In genomic region chr2:126166335-126166734, GRCm38 (mm10) we compare ENCODE assay signal across 37 mouse cellular contexts. TPM values are rescaled to one million over a fixed set of nuclear protein-coding genes. Genes with fewer than 3 reads are reported as not detected.
A peak's percentile ranks its signal among the peaks of the same experiment; 100 is the strongest.
DNase-seq lines count a peak whose midpoint lies in the region; ATAC-seq and TF ChIP-seq lines count a peak whose summit lies in the region.
"Had no signal": no experiment of that assay in that cellular context is flagged by ENCODE, and none has a peak within 500 bp of the region (broad histone marks: within the 10 kb centered on the region; RNA-seq: fewer than 3 reads in every experiment).

No protein-coding gene starts in this region.

- H3K9me3 ChIP-seq in MEL (replicated peaks; ENCODE audit: insufficient read depth, low read length), result no peaks in the 10 kb centered on the region
- H3K9me3 ChIP-seq in liver, embryonic 12.5 days (replicated peaks), result no peaks in the 10 kb centered on the region
- H3K9me3 ChIP-seq in liver, postnatal 0 days (ENCODE audit: low read length), result no peaks in the 10 kb centered on the region
- H3K9me3 ChIP-seq: embryonic facial prominence, embryonic 10.5 days; embryonic facial prominence, embryonic 15.5 days; forebrain, embryonic 10.5 days; forebrain, embryonic 15.5 days; hindbrain, embryonic 12.5 days; kidney, embryonic 15.5 days; limb, embryonic 12.5 days; midbrain, embryonic 10.5 days; midbrain, embryonic 15.5 days had no signal

- H3K27me3 ChIP-seq in MEL (ENCODE audit: control insufficient read depth in 1 of 2, insufficient read depth in 2 of 2, low read length in 2 of 2), result no peaks in the 10 kb centered on the region; a peak in 1 of 4 replicates
- H3K27me3 ChIP-seq in liver, embryonic 12.5 days (replicated peaks), result no peaks in the 10 kb centered on the region
- no peaks in the 10 kb centered on the region for H3K27me3 ChIP-seq in liver, postnatal 0 days (ENCODE audit: insufficient read depth, low read length)
- no peaks in the 10 kb centered on the region for H3K27me3 ChIP-seq in cerebellum, adult 2 months (ENCODE audit: control insufficient read depth, insufficient read depth, low read length)
- H3K27me3 ChIP-seq: embryonic facial prominence, embryonic 15.5 days; forebrain, embryonic 15.5 days; hindbrain, embryonic 12.5 days; kidney, embryonic 15.5 days; limb, embryonic 12.5 days; midbrain, embryonic 15.5 days had no signal

- H3K36me3 ChIP-seq in MEL (ENCODE audit: control insufficient read depth in 1 of 2, insufficient read depth in 2 of 2, low read length in 2 of 2), result no peaks in the 10 kb centered on the region; a peak in 2 of 4 replicates
- peaks cover 50% of the 10 kb centered on the region for H3K36me3 ChIP-seq in liver, embryonic 12.5 days
- H3K36me3 ChIP-seq in liver, postnatal 0 days (replicated peaks; ENCODE audit: insufficient read depth, low read length), result peaks cover 23% of the 10 kb centered on the region

- H3K4me3 ChIP-seq in MEL (ENCODE audit: control insufficient read depth in 1 of 2, insufficient read depth in 1 of 2, low read depth in 2 of 2, low read length in 2 of 2), result no peak overlapping the region
- H3K4me3 ChIP-seq in liver, embryonic 12.5 days, result peak overlapping the region; percentile 8
- no peak overlapping the region for H3K4me3 ChIP-seq in liver, postnatal 0 days (ENCODE audit: low read depth, low read length)
- H3K4me3 ChIP-seq in cerebellum, adult 2 months (replicated peaks; ENCODE audit: insufficient read depth, low read depth, low read length), result no peak overlapping the region
- H3K4me3 ChIP-seq: embryonic facial prominence, embryonic 10.5 days; embryonic facial prominence, embryonic 15.5 days; forebrain, embryonic 10.5 days; forebrain, embryonic 15.5 days; gastrocnemius, adult 2 months; hindbrain, embryonic 12.5 days; kidney, embryonic 15.5 days; limb, embryonic 12.5 days; midbrain, embryonic 10.5 days; midbrain, embryonic 15.5 days had no signal

- no peak for TF ChIP-seq RAD21 in MEL (IDR thresholded peaks at IDR 0.05; ENCODE audit: low read depth, low read length)

- DNase-seq in MEL (ENCODE audit: low read depth, low spot score), result no peak
- DNase-seq in liver, postnatal 0 days, result no peak
- DNase-seq in cerebellum, adult 2 months, result no peak
- DNase-seq in right cerebral cortex, postnatal 4 days, result no peak
- DNase-seq in left cerebral cortex, postnatal 25 days (ENCODE audit: low spot score in 2 of 2), result no peak
- DNase-seq: adrenal gland, postnatal 14 days; cerebellum, adult 18-20 months; gastrocnemius, adult 2 months; heart, postnatal 36 days; kidney, postnatal 25 days; lung, adult 18-20 months; lung, postnatal 10 days had no signal

- TF ChIP-seq EP300 in MEL (IDR thresholded peaks at IDR 0.05; ENCODE audit: low read depth in 1 of 2, low read length in 2 of 2), result no peak
- TF ChIP-seq EP300 in liver, postnatal 0 days (IDR thresholded peaks at IDR 0.05; ENCODE audit: low read depth), result no peak

- no peak for TF ChIP-seq CTCF in MEL (IDR thresholded peaks at IDR 0.05 in 2 of 3, conservative IDR thresholded peaks at IDR 0.05 in 1 of 3; ENCODE audit: control insufficient read depth in 1 of 3, insufficient read depth in 1 of 3, low read depth in 2 of 3, low read length in 3 of 3, poor library complexity in 1 of 3, severe bottlenecking in 1 of 3)
- TF ChIP-seq CTCF in liver, postnatal 0 days (IDR thresholded peaks at IDR 0.05; ENCODE audit: low read depth), result no peak
- no peak for TF ChIP-seq CTCF in cerebellum, adult 2 months (IDR thresholded peaks at IDR 0.05; ENCODE audit: borderline replicate concordance, insufficient read depth, low read depth, low read length)

- H3K79me2 ChIP-seq in MEL (ENCODE audit: control insufficient read depth, insufficient read depth, low read length, poor library complexity), result no peaks in the 10 kb centered on the region

- peaks cover 3 to 4% of the 10 kb centered on the region in 2 experiments; a peak in 2 of 4 replicates for H3K4me1 ChIP-seq in MEL (ENCODE audit: control insufficient read depth in 1 of 2, insufficient read depth in 2 of 2, low read length in 2 of 2)
- peaks cover 46% of the 10 kb centered on the region for H3K4me1 ChIP-seq in liver, embryonic 12.5 days
- H3K4me1 ChIP-seq in liver, postnatal 0 days (ENCODE audit: insufficient read depth), result peaks cover 21% of the 10 kb centered on the region
- H3K4me1 ChIP-seq in cerebellum, adult 2 months (ENCODE audit: control insufficient read depth, insufficient read depth, low read length), result no peaks in the 10 kb centered on the region
- H3K4me1 ChIP-seq: embryonic facial prominence, embryonic 10.5 days; embryonic facial prominence, embryonic 15.5 days; forebrain, embryonic 10.5 days; forebrain, embryonic 15.5 days; hindbrain, embryonic 12.5 days; kidney, embryonic 15.5 days; limb, embryonic 12.5 days; midbrain, embryonic 10.5 days; midbrain, embryonic 15.5 days had no signal

- TF ChIP-seq POLR2A in MEL (IDR thresholded peaks at IDR 0.05; ENCODE audit: control insufficient read depth in 1 of 2, insufficient read depth in 1 of 2, low read depth in 1 of 2, low read length in 2 of 2, poor library complexity in 1 of 2), result no peak
- no peak for TF ChIP-seq POLR2A in cerebellum, adult 2 months (IDR thresholded peaks at IDR 0.05; ENCODE audit: borderline replicate concordance, insufficient read depth, low read length)

- 0 out of 2 replicates have a peak overlapping the region, but pooled peaks have one; percentile 7 for H3K27ac ChIP-seq in MEL (ENCODE audit: control insufficient read depth, low read depth, low read length)
- peak overlapping the region; percentile 95 for H3K27ac ChIP-seq in liver, embryonic 12.5 days
- H3K27ac ChIP-seq in liver, postnatal 0 days (ENCODE audit: low read depth), result peak overlapping the region; percentile 81
- H3K27ac ChIP-seq in cerebellum, adult 2 months (ENCODE audit: insufficient read depth, low read length), result no peak overlapping the region
- H3K27ac ChIP-seq: embryonic facial prominence, embryonic 10.5 days; embryonic facial prominence, embryonic 15.5 days; forebrain, embryonic 10.5 days; forebrain, embryonic 15.5 days; gastrocnemius, adult 2 months; hindbrain, embryonic 12.5 days; hindbrain, postnatal 0 days; kidney, embryonic 15.5 days; limb, embryonic 12.5 days; macrophage; midbrain, embryonic 10.5 days; midbrain, embryonic 15.5 days had no signal

- peak; percentile 66 for ATAC-seq in erythroblast, adult 5-6 weeks (replicated peaks; ENCODE audit: low FRiP score, poor library complexity, severe bottlenecking)
- peak; percentile 18; the same call in 1 of the 2 replicates for ATAC-seq in liver, embryonic 12.5 days
- peak; percentile 20; the same call in 1 of the 2 replicates for ATAC-seq in liver, postnatal 0 days
- ATAC-seq: forebrain, embryonic 15.5 days; hindbrain, postnatal 0 days; midbrain, embryonic 15.5 days had no signal

- intact Hi-C loops in left cerebral cortex, postnatal 25 days (cut with DNase I), result no loop called here

- no peak overlapping the region for H3K9ac ChIP-seq in MEL (ENCODE audit: control insufficient read depth, low read depth, low read length, poor library complexity, severe bottlenecking)
- peak overlapping the region; percentile 55 for H3K9ac ChIP-seq in liver, embryonic 12.5 days
- H3K9ac ChIP-seq in liver, postnatal 0 days (replicated peaks), result 0 out of 2 replicates have a peak overlapping the region, but pooled peaks have one; percentile 26
- H3K9ac ChIP-seq: embryonic facial prominence, embryonic 15.5 days; forebrain, embryonic 15.5 days; hindbrain, embryonic 12.5 days; kidney, embryonic 15.5 days; limb, embryonic 12.5 days; midbrain, embryonic 15.5 days had no signal

- H3K4me2 ChIP-seq in liver, embryonic 12.5 days, result peak overlapping the region; percentile 60
- H3K4me2 ChIP-seq in liver, postnatal 0 days (ENCODE audit: low read depth, low read length), result peak overlapping the region; percentile 53
- H3K4me2 ChIP-seq: embryonic facial prominence, embryonic 15.5 days; forebrain, embryonic 15.5 days; hindbrain, embryonic 12.5 days; kidney, embryonic 15.5 days; limb, embryonic 12.5 days; midbrain, embryonic 15.5 days had no signal

TF ChIP-seq in MEL, 35 proteins besides CTCF, POLR2A, EP300 and RAD21 (continues in another document):
- no peak for TF ChIP-seq KAT2A (conservative IDR thresholded peaks at IDR 0.05; ENCODE audit: low read depth, low read length)
- TF ChIP-seq MXI1 (IDR thresholded peaks at IDR 0.05; ENCODE audit: low read depth, low read length), result no peak
- TF ChIP-seq ZNF384 (IDR thresholded peaks at IDR 0.05; ENCODE audit: low read depth, low read length), result no peak

RNA-seq across cellular contexts. Expression of gene Dtwd1, which starts 14.4 kb away (rescaled TPM):
- 15.8 and 17.6 TPM in 2 replicates for total RNA-seq in MEL (2012; rRNA removed)
- polyA plus RNA-seq in MEL (2012; ENCODE audit: insufficient read depth in 1 of 2, insufficient read length in 2 of 2, low read depth in 1 of 2, low replicate concordance in 2 of 2, missing spikeins in 1 of 2), result 10 to 100 TPM in 1 of 2 experiments, not detected in 1; 17.9 TPM
- 10.4 and 12.3 TPM in 2 replicates for total RNA-seq in erythroblast, adult 5-6 weeks (2015; ENCODE audit: low replicate concordance)
- total RNA-seq in erythroblast, adult 5-6 weeks (2017; ENCODE audit: low replicate concordance), result 4.3 and 7.7 TPM in 2 replicates
- 29.5 and 30.9 TPM in 2 replicates for polyA plus RNA-seq in liver, embryonic 12.5 days (2016; fragmentation: Nextera tagmentation; extraction: Ambion mirVana)
- polyA plus RNA-seq in liver, postnatal 0 days (2015; fragmentation: Nextera tagmentation; extraction: Ambion mirVana), result 16.7 and 16.9 TPM in 2 replicates
- polyA plus RNA-seq in cerebellum, adult 2 months (2012; rRNA removed), result 10.5 and 11.3 TPM in 2 replicates
- 10 to 100 TPM; 11.1 to 11.2 TPM for total RNA-seq in left cerebral cortex, postnatal 25 days (2021)

RNA-seq across cellular contexts. Expression of gene Fam227b, which starts 14.5 kb away (rescaled TPM):
- not detected in 2 replicates for total RNA-seq in MEL (2012; rRNA removed)
- polyA plus RNA-seq in MEL (2012; ENCODE audit: insufficient read depth in 1 of 2, insufficient read length in 2 of 2, low read depth in 1 of 2, low replicate concordance in 2 of 2, missing spikeins in 1 of 2), result not detected
- total RNA-seq in erythroblast, adult 5-6 weeks (2015; ENCODE audit: low replicate concordance), result not detected in 2 replicates
- not detected in 2 replicates for total RNA-seq in erythroblast, adult 5-6 weeks (2017; ENCODE audit: low replicate concordance)
- not detected in 2 replicates for polyA plus RNA-seq in liver, embryonic 12.5 days (2016; fragmentation: Nextera tagmentation; extraction: Ambion mirVana)
- not detected in 2 replicates for polyA plus RNA-seq in liver, postnatal 0 days (2015; fragmentation: Nextera tagmentation; extraction: Ambion mirVana)
- polyA plus RNA-seq in cerebellum, adult 2 months (2012; rRNA removed), result 0.55 and 0.80 TPM in 2 replicates
- not detected for total RNA-seq in left cerebral cortex, postnatal 25 days (2021)
- total RNA-seq: adrenal gland, postnatal 14 days; gastrocnemius, adult 2 months; gastrocnemius, postnatal 4 days; heart, postnatal 36 days; neutrophil, adult 5-6 weeks had no signal
- polyA plus RNA-seq: embryonic facial prominence, embryonic 10.5 days; embryonic facial prominence, embryonic 15.5 days; forebrain, embryonic 10.5 days; forebrain, embryonic 15.5 days; heart, embryonic 16.5 days; hindbrain, embryonic 12.5 days; intestine, embryonic 16.5 days; kidney, embryonic 15.5 days; limb, embryonic 12.5 days; macrophage; midbrain, embryonic 10.5 days; midbrain, embryonic 15.5 days; neural tube, embryonic 11.5 days; spleen, adult 2 months had no signal

RNA-seq across cellular contexts. Expression of gene Gm17555, which starts 48.6 kb away (rescaled TPM):
- not detected in 2 replicates for total RNA-seq in MEL (2012; rRNA removed)
- not detected for polyA plus RNA-seq in MEL (2012; ENCODE audit: insufficient read depth in 1 of 2, insufficient read length in 2 of 2, low read depth in 1 of 2, low replicate concordance in 2 of 2, missing spikeins in 1 of 2)
- not detected in 2 replicates for total RNA-seq in erythroblast, adult 5-6 weeks (2015; ENCODE audit: low replicate concordance)
- not detected in 2 replicates for total RNA-seq in erythroblast, adult 5-6 weeks (2017; ENCODE audit: low replicate concordance)
- polyA plus RNA-seq in liver, embryonic 12.5 days (2016; fragmentation: Nextera tagmentation; extraction: Ambion mirVana), result not detected in 2 replicates
- not detected in 2 replicates for polyA plus RNA-seq in liver, postnatal 0 days (2015; fragmentation: Nextera tagmentation; extraction: Ambion mirVana)
- not detected in 2 replicates for polyA plus RNA-seq in cerebellum, adult 2 months (2012; rRNA removed)
- total RNA-seq in left cerebral cortex, postnatal 25 days (2021), result not detected
- total RNA-seq: adrenal gland, postnatal 14 days; gastrocnemius, adult 2 months; gastrocnemius, postnatal 4 days; heart, postnatal 36 days; hindbrain, postnatal 0 days; layer of hippocampus, adult 18-20 months; layer of hippocampus, postnatal 10 days; left cerebral cortex, adult 18-20 months; left cerebral cortex, postnatal 14 days; neutrophil, adult 5-6 weeks had no signal
- polyA plus RNA-seq: cortical plate, adult 2 months; embryonic facial prominence, embryonic 10.5 days; embryonic facial prominence, embryonic 15.5 days; forebrain, embryonic 10.5 days; forebrain, embryonic 15.5 days; frontal cortex, adult 2 months; heart, embryonic 16.5 days; hindbrain, embryonic 12.5 days; hindbrain, postnatal 0 days; intestine, embryonic 16.5 days; kidney, embryonic 15.5 days; limb, embryonic 12.5 days; macrophage; midbrain, embryonic 10.5 days; midbrain, embryonic 15.5 days; neural tube, embryonic 11.5 days; spleen, adult 2 months had no signal
